ENCODE assay signal across 13 mouse cellular contexts in genomic region chr14:23114910-23115309, GRCm38 (mm10).
DNase-seq lines count a peak whose midpoint lies in the region; ATAC-seq and TF ChIP-seq lines count a peak whose summit lies in the region.
"Had no signal": no experiment of that assay in that cellular context is flagged by ENCODE, and none has a peak within 500 bp of the region (broad histone marks: within the 10 kb centered on the region; RNA-seq: fewer than 3 reads in every experiment).

No protein-coding gene starts in this region.

- TF ChIP-seq POLR2A in myocyte (IDR thresholded peaks at IDR 0.05; ENCODE audit: insufficient read length, low read depth), result no peak

- no peak overlapping the region for H3ac ChIP-seq in myocyte (ENCODE audit: control insufficient read depth, insufficient read length)

- H3K36me3 ChIP-seq in heart, embryonic 12.5 days, result no peaks in the 10 kb centered on the region
- H3K36me3 ChIP-seq in heart, embryonic 11.5 days (ENCODE audit: control insufficient read depth, insufficient read depth, low read length), result no peaks in the 10 kb centered on the region
- no peaks in the 10 kb centered on the region for H3K36me3 ChIP-seq in myocyte (ENCODE audit: control insufficient read depth, insufficient read depth)
- H3K36me3 ChIP-seq in hindbrain, embryonic 11.5 days (ENCODE audit: control insufficient read depth, insufficient read depth, low read length), result no peaks in the 10 kb centered on the region
- H3K36me3 ChIP-seq in hindbrain, embryonic 12.5 days, result no peaks in the 10 kb centered on the region
- H3K36me3 ChIP-seq: neural tube, embryonic 12.5 days had no signal

- DNase-seq in forelimb bud, embryonic 11.5 days (ENCODE audit: low read depth, low spot score), result peak; percentile 72
- DNase-seq in kidney, postnatal 14 days, result peak; percentile 40
- no peak for DNase-seq in hindbrain, embryonic 11.5 days (ENCODE audit: low spot score)
- DNase-seq in right cerebral cortex, postnatal 4 days, result no peak
- DNase-seq: B cell, adult 2 months; cerebellum, adult 11 months; layer of hippocampus, postnatal 36 days; liver, postnatal 0 days had no signal

- no peak overlapping the region for H3K4me2 ChIP-seq in heart, embryonic 12.5 days
- no peak overlapping the region for H3K4me2 ChIP-seq in heart, embryonic 11.5 days
- peak overlapping the region; percentile 33 for H3K4me2 ChIP-seq in myocyte (ENCODE audit: low read depth)
- no peak overlapping the region for H3K4me2 ChIP-seq in hindbrain, embryonic 11.5 days (replicated peaks; ENCODE audit: low read depth, low read length)
- H3K4me2 ChIP-seq in hindbrain, embryonic 12.5 days (replicated peaks), result no peak overlapping the region
- H3K4me2 ChIP-seq: neural tube, embryonic 12.5 days had no signal

- H3K4me3 ChIP-seq in heart, embryonic 12.5 days, result no peak overlapping the region
- H3K4me3 ChIP-seq in heart, embryonic 11.5 days (ENCODE audit: low read depth, low read length), result no peak overlapping the region
- H3K4me3 ChIP-seq in myocyte, result no peak overlapping the region
- H3K4me3 ChIP-seq in hindbrain, embryonic 11.5 days (ENCODE audit: low read depth, low read length), result no peak overlapping the region
- no peak overlapping the region for H3K4me3 ChIP-seq in hindbrain, embryonic 12.5 days
- H3K4me3 ChIP-seq: neural tube, embryonic 12.5 days had no signal

- no peaks in the 10 kb centered on the region for H3K27me3 ChIP-seq in heart, embryonic 12.5 days (replicated peaks)
- no peaks in the 10 kb centered on the region for H3K27me3 ChIP-seq in heart, embryonic 11.5 days (ENCODE audit: control insufficient read depth, insufficient read depth, low read length)
- H3K27me3 ChIP-seq in myocyte (ENCODE audit: control insufficient read depth, insufficient read depth, insufficient read length), result no peaks in the 10 kb centered on the region
- no peaks in the 10 kb centered on the region for H3K27me3 ChIP-seq in hindbrain, embryonic 11.5 days (ENCODE audit: control insufficient read depth, insufficient read depth, low read length)
- no peaks in the 10 kb centered on the region for H3K27me3 ChIP-seq in hindbrain, embryonic 12.5 days
- H3K27me3 ChIP-seq: neural tube, embryonic 12.5 days had no signal

- 0 out of 2 replicates have a peak, but pooled peaks cover 3% of the 10 kb centered on the region for H3K4me1 ChIP-seq in heart, embryonic 12.5 days (replicated peaks)
- no peaks in the 10 kb centered on the region for H3K4me1 ChIP-seq in heart, embryonic 11.5 days (ENCODE audit: control insufficient read depth, insufficient read depth, low read length)
- no peaks in the 10 kb centered on the region for H3K4me1 ChIP-seq in hindbrain, embryonic 11.5 days (replicated peaks; ENCODE audit: control insufficient read depth, insufficient read depth, low read length)
- peaks cover 2% of the 10 kb centered on the region; the same call in 1 of the 2 replicates for H3K4me1 ChIP-seq in hindbrain, embryonic 12.5 days
- H3K4me1 ChIP-seq: neural tube, embryonic 12.5 days had no signal

- no peaks in the 10 kb centered on the region for H3K79me2 ChIP-seq in myocyte (ENCODE audit: control insufficient read depth, insufficient read depth)

- no peaks in the 10 kb centered on the region for H3K9me3 ChIP-seq in heart, embryonic 12.5 days (replicated peaks)
- H3K9me3 ChIP-seq in heart, embryonic 11.5 days (replicated peaks; ENCODE audit: control insufficient read depth, low read length), result no peaks in the 10 kb centered on the region
- H3K9me3 ChIP-seq in hindbrain, embryonic 11.5 days (ENCODE audit: control insufficient read depth, low read length), result no peaks in the 10 kb centered on the region
- no peaks in the 10 kb centered on the region for H3K9me3 ChIP-seq in hindbrain, embryonic 12.5 days (replicated peaks)
- H3K9me3 ChIP-seq: neural tube, embryonic 12.5 days had no signal

- peak; percentile 18; the same call in 1 of the 2 replicates for ATAC-seq in heart, embryonic 12.5 days (ENCODE audit: insufficient number of reproducible peaks, low FRiP score)
- ATAC-seq in heart, embryonic 11.5 days (replicated peaks; ENCODE audit: insufficient number of reproducible peaks, low FRiP score, low TSS enrichment), result no peak
- no peak for ATAC-seq in hindbrain, embryonic 11.5 days (ENCODE audit: low FRiP score)
- ATAC-seq in hindbrain, embryonic 12.5 days (ENCODE audit: low FRiP score), result no peak
- ATAC-seq: liver, postnatal 0 days had no signal

- no peak overlapping the region for H3K9ac ChIP-seq in heart, embryonic 12.5 days
- H3K9ac ChIP-seq in heart, embryonic 11.5 days (ENCODE audit: low read depth, low read length), result no peak overlapping the region
- H3K9ac ChIP-seq in hindbrain, embryonic 11.5 days (ENCODE audit: low read depth, low read length), result no peak overlapping the region
- no peak overlapping the region for H3K9ac ChIP-seq in hindbrain, embryonic 12.5 days
- H3K9ac ChIP-seq: liver, postnatal 0 days; neural tube, embryonic 12.5 days had no signal

- H3K27ac ChIP-seq in heart, embryonic 12.5 days (ENCODE audit: poor library complexity, severe bottlenecking), result no peak overlapping the region
- H3K27ac ChIP-seq in heart, embryonic 11.5 days (ENCODE audit: low read depth, low read length), result no peak overlapping the region
- H3K27ac ChIP-seq in hindbrain, embryonic 11.5 days (ENCODE audit: low read depth, low read length), result no peak overlapping the region
- no peak overlapping the region for H3K27ac ChIP-seq in hindbrain, embryonic 12.5 days
- H3K27ac ChIP-seq: neural tube, embryonic 12.5 days had no signal

- 58% methylated on average over 5 of the region's 5 CpGs for WGBS in heart, embryonic 12.5 days
- WGBS in heart, embryonic 11.5 days (ENCODE audit: insufficient replicate concordance), result 63% methylated on average over 5 of the region's 5 CpGs
- WGBS in hindbrain, embryonic 11.5 days, result 79% methylated on average over 5 of the region's 5 CpGs
- WGBS in hindbrain, embryonic 12.5 days, result 74% methylated on average over 5 of the region's 5 CpGs

TF ChIP-seq in myocyte, 11 proteins besides CTCF, POLR2A, EP300 and RAD21:
- no peak for TF ChIP-seq E2F4 (IDR thresholded peaks at IDR 0.05; ENCODE audit: insufficient read depth)
- no peak for TF ChIP-seq TCF3 (IDR thresholded peaks at IDR 0.05; ENCODE audit: insufficient read length, low read depth)
- no peak for TF ChIP-seq REST (IDR thresholded peaks at IDR 0.05; ENCODE audit: insufficient read depth, insufficient read length)
- no peak for TF ChIP-seq MYOG (IDR thresholded peaks at IDR 0.05; ENCODE audit: control insufficient read depth in 1 of 3, insufficient read depth in 1 of 3, insufficient read length in 2 of 3, low read depth in 2 of 3)

Comparison
In these comparisons a context has a peak if more than half of its experiments do, and no peak if none do; other contexts are left out.
1. DNase-seq: peak in forelimb bud, embryonic 11.5 days (single experiment) and kidney, postnatal 14 days (single experiment); none in hindbrain, embryonic 11.5 days (single experiment) and right cerebral cortex, postnatal 4 days (single experiment).